Mouse (Mus musculus) stomach, embryonic 14.5 days (tissue): ENCODE results near the gene Xrn2. TPM values are rescaled to one million over a fixed set of nuclear protein-coding genes. Genes with fewer than 3 reads are reported as not detected.
"Not testable (repeated sequence)": the region's sequence is repeated elsewhere in the genome, so short reads cannot be mapped to it uniquely, and the experiment has no call there.

Source experiments
- ATAC-seq: fragments of 200-750 bp; cut with Nextera tagmentation; 2 replicates; pipeline ENCODE4 v1.8.0; 2017; ENCODE audit warnings: low read depth, moderate TSS enrichment; ENCODE audit not compliant: insufficient number of reproducible peaks, insufficient read depth, low FRiP score
- H3K27ac ChIP-seq: fragments of 300-500 bp; sonication (generic); 2 replicates; pipeline ENCODE4 v1.5.1; 2014; ENCODE audit warnings: mild to moderate bottlenecking, low read length, moderate library complexity, mixed read lengths
- H3K27me3 ChIP-seq: fragments of 300-500 bp; sonication (generic); 2 replicates; pipeline ENCODE4 v1.6.1; 2014; ENCODE audit warnings: low read length, control low read depth, mixed read lengths; ENCODE audit not compliant: control insufficient read depth, insufficient read depth
- H3K36me3 ChIP-seq: fragments of 300-500 bp; sonication (generic); 2 replicates; pipeline ENCODE4 v1.6.1; 2014; ENCODE audit warnings: mild to moderate bottlenecking, control low read depth, low read length, moderate library complexity, mixed read lengths; ENCODE audit not compliant: control insufficient read depth, insufficient read depth
- H3K4me1 ChIP-seq: fragments of 300-500 bp; sonication (generic); 2 replicates; pipeline ENCODE4 v1.6.1; 2014; ENCODE audit warnings: low read length, control low read depth, mixed read lengths; ENCODE audit not compliant: control insufficient read depth, insufficient read depth
- H3K4me2 ChIP-seq: fragments of 300-500 bp; sonication (generic); replicated peaks from 2 replicates; pipeline ENCODE4 v1.6.1; 2014; ENCODE audit warnings: low read depth, low read length, control low read depth
- H3K4me3 ChIP-seq: fragments of 300-500 bp; sonication (generic); 2 replicates; pipeline ENCODE4 v1.5.1; 2014; ENCODE audit warnings: low read depth, low read length, control low read depth
- H3K9ac ChIP-seq: fragments of 300-500 bp; sonication (generic); replicated peaks from 2 replicates; pipeline ENCODE4 v1.6.1; 2014; ENCODE audit warnings: low read depth, mild to moderate bottlenecking, control low read depth, low read length, moderate library complexity, mixed read lengths
- H3K9me3 ChIP-seq: fragments of 300-500 bp; sonication (generic); 2 replicates; pipeline ENCODE4 v1.6.1; 2016; ENCODE audit warnings: low read depth, low read length, control low read depth; ENCODE audit not compliant: control insufficient read depth
- WGBS: fragments of 180-500 bp; shearing (Covaris S2); extraction: QIAGEN DNeasy Blood & Tissue Kit; methylation state at CpG from one replicate; pipeline ENCODE4 v1.1.7; 2014; 5-methylcytosine and 5-hydroxymethylcytosine counted together
- polyA plus RNA-seq: library from polyadenylated mRNA; unstranded; fragments of >200 nt; fragmentation: Nextera tagmentation; extraction: Ambion mirVana; gene quantifications from 2 replicates; pipeline ENCODE4 v1.2.1, GENCODE M21; 2014

Xrn2 gene
- polyA plus RNA-seq, 1 experiment from 2014 or later: 92.3 TPM

- Histone ChIP-seq H3K4me2 (no peak overlapping the region), H3K4me1 (peaks cover 8% of the 10 kb centered on the region; the same call in 1 of the 2 replicates), H3K27ac (no peak overlapping the region), H3K4me3 (no peak overlapping the region), H3K27me3 (no peaks in the 10 kb centered on the region), H3K36me3 (no peaks in the 10 kb centered on the region), H3K9ac (no peak overlapping the region), H3K9me3 (no peaks in the 10 kb centered on the region)
- WGBS: 93% methylated on average over 4 of the region's 4 CpGs
- no peak for ATAC-seq
Observed at GRCm38 (mm10) chr2:147010141-147010540, 2.7 kb upstream of the Xrn2 start.

GRCm38 (mm10) chr2:147010952-147011351 lies 1.8 kb upstream of the Xrn2 start:
- no peaks in the 10 kb centered on the region for H3K36me3 ChIP-seq
- no peak overlapping the region for H3K4me3 ChIP-seq
- no peak for ATAC-seq
- no peaks in the 10 kb centered on the region for H3K9me3 ChIP-seq
- H3K4me1 ChIP-seq: peaks cover 8% of the 10 kb centered on the region; the same call in 1 of the 2 replicates
- H3K27ac ChIP-seq: no peak overlapping the region
- WGBS: 94% methylated on average over 9 of the region's 9 CpGs
- H3K27me3 ChIP-seq: no peaks in the 10 kb centered on the region
- H3K4me2 ChIP-seq: no peak overlapping the region
- H3K9ac ChIP-seq: no peak overlapping the region

- Histone ChIP-seq H3K9ac (peak overlapping the region; percentile 81; the same call in 1 of the 2 replicates), H3K27me3 (no peaks in the 10 kb centered on the region), H3K9me3 (no peaks in the 10 kb centered on the region), H3K4me1 (peaks cover 8% of the 10 kb centered on the region; the same call in 1 of the 2 replicates), H3K27ac (peak overlapping the region; percentile 99; the same call in 1 of the 2 replicates), H3K36me3 (no peaks in the 10 kb centered on the region), H3K4me3 (peak overlapping the region; percentile 88), H3K4me2 (peak overlapping the region; percentile 65)
- ATAC-seq: no peak
- 69% methylated on average over 3 of the region's 3 CpGs for whole genome bisulfite sequencing
Observed at GRCm38 (mm10) chr2:147011474-147012140, 1.2 kb upstream of the Xrn2 start.

GRCm38 (mm10) chr2:147012141-147012622 lies 614 bp upstream of the Xrn2 start:
- H3K4me1 ChIP-seq: peaks cover 8% of the 10 kb centered on the region; the same call in 1 of the 2 replicates
- no peaks in the 10 kb centered on the region for H3K36me3 ChIP-seq
- H3K27me3 ChIP-seq: no peaks in the 10 kb centered on the region
- H3K9me3 ChIP-seq: no peaks in the 10 kb centered on the region
- peak overlapping the region; percentile 65 for H3K4me2 ChIP-seq
- 27% methylated on average over 7 of the region's 7 CpGs for WGBS
- H3K27ac ChIP-seq: peak overlapping the region; percentile 99
- H3K4me3 ChIP-seq: peak overlapping the region; percentile 88
- peak overlapping the region; percentile 81 for H3K9ac ChIP-seq
- peak; percentile 10; the same call in 1 of the 2 replicates for ATAC-seq

- WGBS: under 1% methylated on average over 59 of the region's 59 CpGs
- Histone ChIP-seq H3K9ac (peak overlapping the region; percentile 81), H3K4me3 (peak overlapping the region; percentile 88), H3K36me3 (no peaks in the 10 kb centered on the region), H3K27ac (peak overlapping the region; percentile 99), H3K4me1 (peaks cover 8% of the 10 kb centered on the region; the same call in 1 of the 2 replicates), H3K4me2 (peak overlapping the region; percentile 65), H3K27me3 (no peaks in the 10 kb centered on the region), H3K9me3 (no peaks in the 10 kb centered on the region)
- ATAC-seq: peak; percentile 89
Observed at GRCm38 (mm10) chr2:147013194-147013969, 586 bp downstream of the Xrn2 start.

- no peak for ATAC-seq
- Histone ChIP-seq H3K4me1 (peaks cover 8% of the 10 kb centered on the region; the same call in 1 of the 2 replicates), H3K4me3 (peak overlapping the region; percentile 88), H3K9ac (peak overlapping the region; percentile 81), H3K36me3 (no peaks in the 10 kb centered on the region), H3K27ac (peak overlapping the region; percentile 99), H3K27me3 (no peaks in the 10 kb centered on the region), H3K4me2 (peak overlapping the region; percentile 65), H3K9me3 (no peaks in the 10 kb centered on the region)
- WGBS: 15% methylated on average over 15 of the region's 15 CpGs
Observed at GRCm38 (mm10) chr2:147014101-147014886, 1.5 kb downstream of the Xrn2 start.

GRCm38 (mm10) chr2:147022041-147022440 lies 9.2 kb downstream of the Xrn2 start:
- H3K9me3 ChIP-seq, ATAC-seq, H3K36me3 ChIP-seq, H3K4me3 ChIP-seq, H3K9ac ChIP-seq, H3K27ac ChIP-seq, H3K4me1 ChIP-seq, H3K27me3 ChIP-seq, H3K4me2 ChIP-seq: not testable (repeated sequence)
- 88% methylated on average over 1 of the region's 1 CpGs for WGBS

GRCm38 (mm10) chr2:147023067-147023466 lies 10.3 kb downstream of the Xrn2 start:
- Histone ChIP-seq H3K4me3 (no peak overlapping the region), H3K27me3 (no peaks in the 10 kb centered on the region), H3K4me1 (no peaks in the 10 kb centered on the region), H3K4me2 (no peak overlapping the region), H3K9ac (no peak overlapping the region), H3K9me3 (no peaks in the 10 kb centered on the region), H3K27ac (no peak overlapping the region), H3K36me3 (peaks cover 4% of the 10 kb centered on the region; the same call in 1 of the 2 replicates)
- 91% methylated on average over 5 of the region's 5 CpGs for WGBS
- ATAC-seq: no peak
